Mouse (Mus musculus) embryonic fibroblast, embryonic 13.5 days (primary cell): ENCODE data around the gene Atf2. TPM values are rescaled to one million over a fixed set of nuclear protein-coding genes. Genes with fewer than 3 reads are reported as not detected.
"Not testable (repeated sequence)": the region's sequence is repeated elsewhere in the genome, so short reads cannot be mapped to it uniquely, and the experiment has no call there.

ENCODE experiments used
- H3K27ac ChIP-seq: 2 replicates; pipeline ENCODE4 v1.5.1; 2012; ENCODE audit warnings: low read length, control low read depth, inconsistent platforms; ENCODE audit not compliant: insufficient read depth
- H3K4me1 ChIP-seq: 2 replicates; pipeline ENCODE4 v1.6.1; 2011; ENCODE audit warnings: low read length; ENCODE audit not compliant: control insufficient read depth, insufficient read depth
- H3K4me3 ChIP-seq: 2 replicates; pipeline ENCODE4 v1.5.1; 2011; ENCODE audit warnings: mild to moderate bottlenecking, control low read depth, low read length; ENCODE audit not compliant: insufficient read depth
- CTCF ChIP-seq: IDR thresholded peaks from 2 replicates; pipeline ENCODE4 v1.5.1; 2011; ENCODE audit warnings: mild to moderate bottlenecking, control low read depth, low read length, moderate library complexity, borderline replicate concordance; ENCODE audit not compliant: insufficient read depth
- POLR2A ChIP-seq: IDR thresholded peaks from 2 replicates; pipeline ENCODE4 v1.6.1; 2011; ENCODE audit warnings: low read depth, mild to moderate bottlenecking, control low read depth, low read length, moderate library complexity
- polyA plus RNA-seq: library from polyadenylated mRNA; stranded (reverse); fragments of >200 nt; gene quantifications from 2 replicates; pipeline ENCODE4 v1.2.4, GENCODE M21; 2011; ENCODE audit warnings: low read depth; ENCODE audit not compliant: missing spikeins, insufficient read length

Gene Atf2
- polyA plus RNA-seq, 1 experiment = 77.2 TPM

GRCm38 (mm10) chr2:73818742-73819141 is 73.7 kb downstream of the Atf2 start:
- Histone ChIP-seq H3K4me1 (no peaks in the 10 kb centered on the region), H3K4me3 (no peak overlapping the region), H3K27ac (no peak overlapping the region)
- no peak for TF ChIP-seq CTCF
- no peak for TF ChIP-seq POLR2A

DNA sequence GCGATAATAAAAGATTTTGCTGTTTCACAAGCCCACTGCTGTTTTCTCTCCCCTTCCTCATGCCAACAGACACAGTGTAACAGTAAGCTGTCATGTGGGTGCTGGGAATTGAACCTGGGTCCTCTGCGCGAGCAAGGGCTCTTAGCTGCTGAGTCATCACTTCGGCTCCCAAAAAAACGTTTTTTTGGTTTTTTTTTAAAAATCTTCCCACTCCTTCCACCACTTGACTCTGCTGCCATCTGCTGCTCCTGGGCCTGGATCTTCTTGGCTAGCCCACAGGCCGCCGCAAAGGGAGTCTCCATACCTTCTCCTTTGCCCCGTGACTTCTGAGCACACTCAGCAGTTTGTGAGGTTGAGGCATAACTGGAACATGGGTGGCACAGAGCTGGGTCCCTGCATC is 84.8 kb downstream of the Atf2 start:
- no peaks in the 10 kb centered on the region for H3K4me1 ChIP-seq
- TF ChIP-seq POLR2A = no peak
- TF ChIP-seq CTCF = no peak
- H3K27ac ChIP-seq = no peak overlapping the region
- H3K4me3 ChIP-seq = no peak overlapping the region

DNA sequence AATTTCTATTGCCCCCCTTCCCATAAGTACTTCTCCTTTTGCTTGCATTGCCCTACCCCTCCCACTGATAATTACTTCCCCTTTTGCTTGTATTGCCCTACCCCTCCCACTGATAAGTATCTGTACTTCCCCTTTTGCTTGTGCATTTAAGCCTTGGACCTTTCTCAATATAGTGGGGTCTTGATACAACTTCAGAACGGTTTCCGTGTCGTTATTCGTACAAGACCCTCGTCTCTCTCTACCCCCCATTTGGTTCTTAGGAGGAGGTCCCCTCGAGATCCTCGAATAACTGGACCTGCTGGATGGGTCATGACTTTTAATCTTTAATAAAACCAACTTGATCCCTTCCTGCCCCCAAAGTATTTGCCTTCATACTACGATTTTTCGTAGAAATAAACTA is 92.3 kb downstream of the Atf2 start:
- not testable (repeated sequence) for H3K4me3 ChIP-seq, H3K4me1 ChIP-seq, H3K27ac ChIP-seq

- TF ChIP-seq POLR2A (no peak), CTCF (no peak)
- Histone ChIP-seq H3K4me1 (no peaks in the 10 kb centered on the region), H3K4me3 (no peak overlapping the region), H3K27ac (no peak overlapping the region)
Observed at GRCm38 (mm10) chr2:73798786-73799185, 93.7 kb downstream of the Atf2 start.

- TF ChIP-seq CTCF = no peak
- TF ChIP-seq POLR2A = no peak
- H3K4me1 ChIP-seq = no peaks in the 10 kb centered on the region
- H3K4me3 ChIP-seq = no peak overlapping the region
- no peak overlapping the region for H3K27ac ChIP-seq
Observed at GRCm38 (mm10) chr2:73798136-73798535, 94.3 kb downstream of the Atf2 start.

GRCm38 (mm10) chr2:73791846-73792630 is 100.4 kb downstream of the Atf2 start:
- TF ChIP-seq CTCF (peak; percentile 40; the same call in 1 of the 2 replicates), POLR2A (no peak)
- Histone ChIP-seq H3K27ac (no peak overlapping the region), H3K4me3 (no peak overlapping the region), H3K4me1 (no peaks in the 10 kb centered on the region)

DNA sequence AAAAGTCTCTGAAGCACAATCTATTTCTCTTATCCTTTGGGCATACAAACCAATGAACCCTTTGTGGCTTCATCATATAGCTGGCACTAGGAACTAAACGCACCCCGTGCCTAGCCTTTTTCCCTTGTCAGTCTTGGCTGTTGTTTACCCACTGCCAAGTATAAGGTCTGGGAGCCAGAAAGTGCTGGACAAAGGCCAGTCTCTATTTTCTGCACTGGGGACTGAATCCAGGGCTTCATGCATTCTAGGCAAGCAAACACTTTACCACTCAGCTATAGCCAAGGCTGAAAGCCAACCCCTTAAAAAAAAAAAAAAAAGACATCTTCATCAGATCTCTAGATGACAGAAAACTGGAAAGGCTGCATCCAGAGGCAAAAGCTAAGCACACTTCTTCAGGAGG is 102.1 kb downstream of the Atf2 start:
- TF ChIP-seq CTCF (no peak), POLR2A (no peak)
- H3K4me3 ChIP-seq = no peak overlapping the region
- no peaks in the 10 kb centered on the region for H3K4me1 ChIP-seq
- H3K27ac ChIP-seq = no peak overlapping the region

GRCm38 (mm10) chr2:73788395-73788794 is 104.0 kb downstream of the Atf2 start:
- TF ChIP-seq POLR2A (no peak), CTCF (no peak)
- no peak overlapping the region for H3K27ac ChIP-seq
- H3K4me1 ChIP-seq = no peaks in the 10 kb centered on the region
- H3K4me3 ChIP-seq = no peak overlapping the region

DNA sequence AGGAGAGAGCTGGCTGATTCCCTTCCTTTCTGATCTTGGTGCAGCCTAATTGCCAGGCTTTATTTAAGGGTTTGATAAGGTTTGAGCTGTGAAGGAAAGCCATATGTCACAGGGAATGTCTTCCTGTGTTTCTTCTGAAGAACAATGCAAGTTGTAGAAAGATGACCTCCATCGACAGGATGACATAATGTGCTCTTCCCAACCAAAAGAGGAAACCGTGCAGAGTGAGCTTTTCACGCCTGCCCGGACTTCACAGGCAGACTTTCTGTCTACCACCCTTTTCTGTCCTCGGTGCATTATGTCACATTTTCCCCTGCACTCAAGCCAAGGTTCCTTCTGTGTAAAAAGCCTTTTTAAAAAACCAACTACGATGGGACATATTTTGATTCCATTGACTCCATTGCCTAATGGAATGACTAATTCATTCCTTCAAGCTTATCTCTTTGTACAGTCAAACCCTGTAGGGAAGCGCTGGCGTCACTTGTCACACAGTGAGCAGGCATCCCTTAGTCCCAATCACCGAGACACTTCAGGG is 110.0 kb downstream of the Atf2 start:
- Histone ChIP-seq H3K4me3 (no peak overlapping the region), H3K4me1 (no peaks in the 10 kb centered on the region), H3K27ac (no peak overlapping the region)
- TF ChIP-seq CTCF (no peak), POLR2A (no peak)

DNA sequence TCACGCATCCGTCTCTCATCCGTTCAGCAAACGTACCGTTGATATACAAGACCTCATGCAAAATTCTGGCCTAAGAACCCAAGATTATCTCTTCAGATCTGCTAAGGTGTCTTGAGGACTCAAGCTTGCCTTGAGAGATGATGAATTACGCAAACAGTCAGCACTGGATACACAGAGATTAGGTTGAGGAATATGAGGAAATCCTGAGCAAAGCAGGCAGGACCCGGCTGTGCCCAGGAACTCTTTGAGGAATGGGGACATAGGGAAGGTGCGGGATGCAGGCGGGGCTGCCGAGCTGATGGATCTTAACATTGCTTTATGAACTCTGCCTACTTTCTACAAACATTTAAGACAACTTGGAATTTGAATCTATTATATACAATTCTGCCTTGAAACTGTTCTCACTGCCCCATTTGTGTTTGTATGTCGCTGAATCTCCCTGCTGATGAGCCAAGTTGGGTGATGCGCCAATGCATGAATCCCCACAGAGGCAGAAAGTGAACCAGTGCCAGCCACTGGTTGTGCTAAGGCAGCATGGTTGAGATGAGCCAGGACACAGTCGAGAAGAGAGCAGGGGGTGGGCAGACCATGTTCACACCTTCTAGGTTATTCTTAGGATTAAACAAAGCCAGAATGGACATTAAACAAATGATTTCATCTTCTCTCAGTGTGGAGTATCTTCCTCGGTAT is 112.0 kb downstream of the Atf2 start:
- Histone ChIP-seq H3K4me1 (no peaks in the 10 kb centered on the region), H3K27ac (no peak overlapping the region), H3K4me3 (no peak overlapping the region)
- TF ChIP-seq POLR2A = no peak
- TF ChIP-seq CTCF = no peak

GRCm38 (mm10) chr2:73779796-73780195 is 112.6 kb downstream of the Atf2 start:
- H3K4me3 ChIP-seq = no peak overlapping the region
- H3K27ac ChIP-seq = no peak overlapping the region
- TF ChIP-seq CTCF = no peak
- no peak for TF ChIP-seq POLR2A
- H3K4me1 ChIP-seq = no peaks in the 10 kb centered on the region
